Mouse (Mus musculus) ES-E14 (cell line): ENCODE measurements around the gene Gm13691. TPM values are rescaled to one million over a fixed set of nuclear protein-coding genes. Genes with fewer than 3 reads are reported as not detected.
"Not testable (repeated sequence)": the region's sequence is repeated elsewhere in the genome, so short reads cannot be mapped to it uniquely, and the experiment has no call there.

Source experiments
- DNase-seq: peaks from one replicate; pipeline ENCODE4 v3.0.0-alpha.2; 2013; ENCODE audit warnings: low read depth, low spot score
- H3K27ac ChIP-seq: 2 replicates; pipeline ENCODE4 v1.5.1; 2012; ENCODE audit warnings: low read depth, mild to moderate bottlenecking, low read length, moderate library complexity, mixed read lengths; ENCODE audit not compliant: poor library complexity, insufficient read depth, severe bottlenecking
- H3K36me3 ChIP-seq: 2 replicates; pipeline ENCODE4 v1.6.1; 2012; ENCODE audit warnings: mild to moderate bottlenecking, low read length, moderate library complexity, mixed read lengths; ENCODE audit not compliant: control insufficient read depth, poor library complexity, insufficient read depth, severe bottlenecking
- H3K4me1 ChIP-seq, 2 experiments: fragments of 150-350 bp in 1 of 2; sonication (generic) in 1 of 2; 2 replicates each; pipeline ENCODE4 v1.6.1; 2012; ENCODE audit warnings: low read length in 2 of 2, mild to moderate bottlenecking in 1 of 2, mixed read lengths in 1 of 2; ENCODE audit not compliant: control insufficient read depth in 2 of 2, insufficient read depth in 2 of 2, poor library complexity in 1 of 2
- H3K4me3 ChIP-seq, 2 experiments: fragments of 150-350 bp in 1 of 2; sonication (generic) in 1 of 2; 2 replicates each; pipeline ENCODE4 v1.5.1; 2012; ENCODE audit warnings: low read length in 2 of 2, low read depth in 1 of 2, mild to moderate bottlenecking in 1 of 2, mixed read lengths in 1 of 2; ENCODE audit not compliant: insufficient read depth in 1 of 2, poor library complexity in 1 of 2, severe bottlenecking in 1 of 2
- H3K9ac ChIP-seq: 2 replicates; pipeline ENCODE4 v1.6.1; 2012; ENCODE audit warnings: low read depth, mild to moderate bottlenecking, low read length, mixed read lengths; ENCODE audit not compliant: poor library complexity, insufficient read depth, severe bottlenecking
- H3K9me3 ChIP-seq: fragments of 150-350 bp; sonication (generic); 2 replicates; pipeline ENCODE4 v1.6.1; 2012; ENCODE audit warnings: low read depth, mild to moderate bottlenecking, low read length; ENCODE audit not compliant: control insufficient read depth, insufficient read depth
- CHD2 ChIP-seq: IDR thresholded peaks from 2 replicates; pipeline ENCODE4 v1.6.1; 2014; ENCODE audit warnings: mild to moderate bottlenecking, low read depth, low read length, inconsistent platforms
- HCFC1 ChIP-seq: IDR thresholded peaks from 2 replicates; pipeline ENCODE4 v1.6.1; 2012; ENCODE audit warnings: low read length, inconsistent platforms, borderline replicate concordance; ENCODE audit not compliant: insufficient read depth
- MAFK ChIP-seq: IDR thresholded peaks from 2 replicates; pipeline ENCODE4 v1.6.1; 2014; ENCODE audit warnings: mild to moderate bottlenecking, low read depth, low read length, inconsistent platforms; ENCODE audit not compliant: insufficient read depth
- ZC3H11A ChIP-seq: IDR thresholded peaks from 2 replicates; pipeline ENCODE4 v1.6.1; 2012; ENCODE audit warnings: low read depth, mild to moderate bottlenecking, inconsistent platforms, low read length, borderline replicate concordance
- ZNF384 ChIP-seq: IDR thresholded peaks from 2 replicates; pipeline ENCODE4 v1.6.1; 2012; ENCODE audit warnings: low read depth, low read length, inconsistent platforms
- in situ Hi-C, 2 experiments: fragments of 600-800 bp; cut with MboI; formaldehyde crosslinking; loops; one replicate each; pipeline ENCODE4 v1.15.1; 2025; ENCODE audit warnings: low sequenced_read_pairs in 2 of 2, inconsistent platforms in 1 of 2; ENCODE audit not compliant: unreplicated experiment in 2 of 2
- total RNA-seq: library from RNA; depleted of rRNA; stranded (reverse); fragments of 300-350 nt; gene quantifications from 2 replicates; pipeline ENCODE4 v1.2.3, GENCODE M21; 2012

Gene Gm13691
- total RNA-seq, 1 experiment, result 3.7 TPM

DNA sequence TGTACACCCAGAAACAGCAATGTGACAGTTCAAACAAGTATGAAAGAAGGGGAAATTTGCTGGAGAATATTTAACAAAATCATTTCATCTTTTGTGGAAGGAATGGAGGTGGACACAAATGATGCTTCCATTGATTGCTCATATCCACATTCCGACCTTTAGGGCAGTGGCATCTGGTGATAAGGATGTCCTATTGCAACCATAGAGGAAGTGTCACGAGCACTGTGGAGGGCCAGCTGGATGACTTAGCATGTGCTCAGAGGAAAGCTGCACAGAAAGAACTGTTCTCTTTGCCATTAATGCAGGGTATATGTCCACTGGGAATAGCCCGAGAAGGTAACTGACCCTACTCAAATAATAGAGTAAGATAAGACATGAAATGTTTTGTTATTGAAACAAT is 19.5 kb downstream of the Gm13691 start:
- Histone ChIP-seq H3K4me3 (no peak overlapping the region), H3K36me3 (no peaks in the 10 kb centered on the region), H3K9ac (no peak overlapping the region), H3K27ac (no peak overlapping the region), H3K4me1 (no peaks in the 10 kb centered on the region), H3K9me3 (no peaks in the 10 kb centered on the region)
- no peak for DNase-seq
- in situ Hi-C loops, result no loop called here
- TF ChIP-seq HCFC1 (no peak), CHD2 (no peak), ZNF384 (no peak), MAFK (no peak), ZC3H11A (no peak)

DNA sequence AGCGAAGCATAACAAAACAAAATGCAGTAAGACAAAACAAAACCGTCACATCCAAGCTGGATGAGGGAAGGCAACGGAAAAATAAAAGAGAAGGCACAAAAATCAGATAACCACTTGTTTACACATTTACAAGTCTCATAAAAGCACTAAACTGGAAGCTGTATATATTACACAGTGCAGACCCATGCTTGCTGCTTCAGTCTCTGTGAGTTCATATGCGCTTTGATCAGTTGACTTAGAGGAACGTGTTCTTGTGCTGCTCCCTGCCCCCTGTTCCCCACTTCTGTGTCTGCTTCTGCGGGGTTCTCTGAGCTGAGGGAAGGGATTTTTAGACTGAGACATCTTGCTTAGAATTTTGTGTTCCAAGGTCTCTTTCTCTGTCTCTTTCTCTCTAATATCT is 24.2 kb downstream of the Gm13691 start:
- in situ Hi-C loops, result no loop called here
- Histone ChIP-seq H3K9ac (no peak overlapping the region), H3K4me1 (no peaks in the 10 kb centered on the region), H3K9me3 (no peaks in the 10 kb centered on the region), H3K27ac (no peak overlapping the region), H3K4me3 (no peak overlapping the region), H3K36me3 (no peaks in the 10 kb centered on the region)
- no peak for DNase-seq
- TF ChIP-seq ZC3H11A (no peak), HCFC1 (no peak), CHD2 (no peak), ZNF384 (no peak), MAFK (no peak)

- H3K27ac ChIP-seq, H3K4me1 ChIP-seq, in situ Hi-C loops, H3K36me3 ChIP-seq, H3K9ac ChIP-seq, H3K4me3 ChIP-seq, H3K9me3 ChIP-seq, DNase-seq: not testable (repeated sequence)
Observed at GRCm38 (mm10) chr2:84016291-84016690, 25.9 kb downstream of the Gm13691 start.

DNA sequence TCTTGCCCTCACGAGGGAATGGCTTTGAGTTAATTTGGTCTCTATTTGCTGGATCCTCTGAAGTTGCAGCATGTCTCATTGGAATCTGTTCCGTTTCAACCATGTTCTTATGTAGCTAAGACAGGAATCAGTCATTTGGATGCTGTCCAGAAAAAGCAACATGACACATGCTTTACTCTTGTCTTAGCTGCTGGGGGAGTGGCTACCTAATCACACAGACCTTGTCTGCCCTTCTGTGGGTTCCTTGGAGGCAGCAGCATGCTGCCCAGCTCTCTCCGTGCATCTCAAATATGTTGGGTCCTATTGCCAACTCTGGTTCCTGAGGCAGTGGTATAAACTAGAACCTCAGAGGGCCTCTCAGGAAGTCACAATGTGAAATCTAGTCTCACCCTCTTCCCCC is 28.0 kb downstream of the Gm13691 start:
- no peak for DNase-seq
- H3K4me1 ChIP-seq, result no peaks in the 10 kb centered on the region
- H3K9ac ChIP-seq, result no peak overlapping the region
- H3K36me3 ChIP-seq, result no peaks in the 10 kb centered on the region
- no peaks in the 10 kb centered on the region for H3K9me3 ChIP-seq
- no peak for TF ChIP-seq ZNF384
- TF ChIP-seq HCFC1, result no peak
- TF ChIP-seq ZC3H11A, result no peak
- no peak for TF ChIP-seq CHD2
- no peak for TF ChIP-seq MAFK
- H3K4me3 ChIP-seq, result no peak overlapping the region
- in situ Hi-C loops, result no loop called here
- no peak overlapping the region for H3K27ac ChIP-seq

GRCm38 (mm10) chr2:84019519-84020305 is 29.4 kb downstream of the Gm13691 start:
- TF ChIP-seq HCFC1, result no peak
- TF ChIP-seq MAFK, result no peak
- TF ChIP-seq ZC3H11A, result no peak
- no peak for TF ChIP-seq CHD2
- no peak for TF ChIP-seq ZNF384
- in situ Hi-C loops, result no loop called here
- H3K4me3 ChIP-seq, result no peak overlapping the region
- no peaks in the 10 kb centered on the region for H3K4me1 ChIP-seq
- H3K36me3 ChIP-seq, result no peaks in the 10 kb centered on the region
- DNase-seq, result no peak
- H3K9me3 ChIP-seq, result no peaks in the 10 kb centered on the region
- H3K9ac ChIP-seq, result no peak overlapping the region
- no peak overlapping the region for H3K27ac ChIP-seq
